Mouse (Mus musculus) thymus, adult 2 months (tissue): ENCODE measurements at regions not wholly inside any gene's neighbourhood (a gene's known extent, or its start where the extent isn't known, plus 50 kb on each side); places are given as distances from the start of the nearest gene placed in this dataset.

Source experiments
- DNase-seq: peaks from one replicate; pipeline ENCODE4 v3.0.0; 2021
- H3K27ac ChIP-seq: fragments of 200-500 bp; 2 replicates; pipeline ENCODE4 v1.5.1; 2012; ENCODE audit warnings: low read length, control low read depth; ENCODE audit not compliant: control insufficient read depth, insufficient read depth
- H3K27me3 ChIP-seq: fragments of 200-500 bp; 2 replicates; pipeline ENCODE4 v1.6.1; 2012; ENCODE audit warnings: mild to moderate bottlenecking, low read length, moderate library complexity, mixed read lengths; ENCODE audit not compliant: control insufficient read depth, insufficient read depth
- H3K36me3 ChIP-seq: fragments of 200-500 bp; 2 replicates; pipeline ENCODE4 v1.6.1; 2012; ENCODE audit warnings: mild to moderate bottlenecking, low read length, moderate library complexity; ENCODE audit not compliant: control insufficient read depth, insufficient read depth
- H3K4me1 ChIP-seq: fragments of 200-500 bp; replicated peaks from 2 replicates; pipeline ENCODE4 v1.6.1; 2012; ENCODE audit warnings: low read length; ENCODE audit not compliant: control insufficient read depth, insufficient read depth
- H3K4me3 ChIP-seq: fragments of 200-500 bp; 2 replicates; pipeline ENCODE4 v1.5.1; 2012; ENCODE audit warnings: mild to moderate bottlenecking, low read length, control low read depth, moderate library complexity; ENCODE audit not compliant: control insufficient read depth, insufficient read depth
- CTCF ChIP-seq: fragments of 200-500 bp; IDR thresholded peaks from 2 replicates; pipeline ENCODE4 v1.5.1; 2012; ENCODE audit warnings: mild to moderate bottlenecking, control low read depth, low read length, moderate library complexity, borderline replicate concordance; ENCODE audit not compliant: control insufficient read depth, poor library complexity, insufficient read depth; ENCODE audit errors: extremely low read depth
- POLR2A ChIP-seq: fragments of 200-500 bp; IDR thresholded peaks from 2 replicates; pipeline ENCODE4 v1.6.1; 2012; ENCODE audit warnings: mild to moderate bottlenecking, low read length, control low read depth, moderate library complexity; ENCODE audit not compliant: control insufficient read depth, poor library complexity, insufficient read depth; ENCODE audit errors: extremely low read depth
- WGBS: fragments of 180-500 bp; shearing (Covaris S2); methylation state at CpG from one replicate; pipeline ENCODE4 v1.1.7; 2018; 5-methylcytosine and 5-hydroxymethylcytosine counted together

GRCm38 (mm10) chr11:44153576-44153975, 246.3 kb upstream of the Il12b start:
- H3K27me3 ChIP-seq = no peaks in the 10 kb centered on the region
- 98% methylated on average over 3 of the region's 3 CpGs for WGBS

GRCm38 (mm10) chr11:44155591-44155990, 244.3 kb upstream of the Il12b start:
- Histone ChIP-seq H3K4me3 (no peak overlapping the region), H3K36me3 (no peaks in the 10 kb centered on the region), H3K27ac (no peak overlapping the region), H3K27me3 (no peaks in the 10 kb centered on the region), H3K4me1 (no peaks in the 10 kb centered on the region)
- no peak for DNase-seq
- WGBS = 94% methylated on average over 2 of the region's 2 CpGs
- TF ChIP-seq CTCF = no peak
- no peak for TF ChIP-seq POLR2A

More at GRCm38 (mm10) chr11:44153576-44153975, 246.3 kb upstream of the Il12b start:
- H3K36me3 ChIP-seq = no peaks in the 10 kb centered on the region
- no peak for DNase-seq
- H3K4me3 ChIP-seq = no peak overlapping the region
- TF ChIP-seq CTCF (no peak), POLR2A (no peak)
- H3K27ac ChIP-seq = no peak overlapping the region
- no peaks in the 10 kb centered on the region for H3K4me1 ChIP-seq

- H3K36me3 ChIP-seq = no peaks in the 10 kb centered on the region
- no peaks in the 10 kb centered on the region for H3K4me1 ChIP-seq
- H3K27ac ChIP-seq = no peak overlapping the region
- H3K4me3 ChIP-seq = no peak overlapping the region
- no peaks in the 10 kb centered on the region for H3K27me3 ChIP-seq
- no peak for TF ChIP-seq CTCF
- no peak for TF ChIP-seq POLR2A
- no peak for DNase-seq
- 93% methylated on average over 5 of the region's 5 CpGs for WGBS
Observed at GRCm38 (mm10) chr11:44156081-44156480, 243.8 kb upstream of the Il12b start.

GRCm38 (mm10) chr11:44156490-44157345, 243.1 kb upstream of the Il12b start:
- no peaks in the 10 kb centered on the region for H3K27me3 ChIP-seq
- no peaks in the 10 kb centered on the region for H3K36me3 ChIP-seq
- no peak for TF ChIP-seq CTCF
- TF ChIP-seq POLR2A = no peak
- no peak for DNase-seq
- no peaks in the 10 kb centered on the region for H3K4me1 ChIP-seq
- no peak overlapping the region for H3K27ac ChIP-seq
- H3K4me3 ChIP-seq = no peak overlapping the region
- 98% methylated on average over 3 of the region's 3 CpGs for WGBS

GRCm38 (mm10) chr11:44158236-44158635, 241.6 kb upstream of the Il12b start:
- no peaks in the 10 kb centered on the region for H3K36me3 ChIP-seq
- H3K27ac ChIP-seq = no peak overlapping the region
- DNase-seq = no peak
- no peak overlapping the region for H3K4me3 ChIP-seq
- H3K4me1 ChIP-seq = no peaks in the 10 kb centered on the region
- H3K27me3 ChIP-seq = no peaks in the 10 kb centered on the region
- WGBS = 93% methylated on average over 5 of the region's 5 CpGs
- no peak for TF ChIP-seq POLR2A
- TF ChIP-seq CTCF = no peak

DNA sequence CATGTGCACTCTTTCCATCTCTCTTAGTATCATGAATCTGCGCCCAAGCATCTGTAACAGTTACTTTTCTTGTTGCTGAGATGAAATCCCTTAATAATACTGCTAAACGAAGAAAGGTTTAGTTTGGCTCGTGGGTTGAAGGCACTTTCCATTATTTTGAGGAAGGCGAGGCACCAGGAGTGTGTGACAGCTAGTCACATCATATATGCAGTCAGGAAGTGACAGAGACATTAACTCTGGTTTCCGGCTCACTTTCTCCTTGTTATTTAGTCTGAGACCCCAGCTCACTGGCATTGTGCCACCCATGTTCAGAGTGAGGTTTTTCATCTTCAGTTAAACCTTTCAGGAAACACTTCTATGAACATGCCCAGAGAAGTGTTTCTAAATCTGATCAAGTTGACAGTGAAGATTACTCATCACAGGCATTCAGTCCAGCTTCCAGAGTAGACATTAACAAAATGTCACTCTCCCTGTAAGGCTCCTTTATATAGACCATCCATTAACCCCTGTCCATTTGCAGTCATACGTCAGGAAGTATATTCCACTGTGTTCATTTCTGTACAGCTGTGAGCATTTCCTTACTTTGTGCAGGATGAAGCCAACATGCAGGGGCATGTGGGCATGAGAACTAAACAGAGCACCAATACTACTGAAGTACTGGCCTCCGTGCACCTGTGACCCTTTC, 238.0 kb upstream of the Il12b start:
- Histone ChIP-seq H3K36me3 (no peaks in the 10 kb centered on the region), H3K27me3 (no peaks in the 10 kb centered on the region), H3K27ac (no peak overlapping the region), H3K4me1 (no peaks in the 10 kb centered on the region), H3K4me3 (no peak overlapping the region)
- no peak for DNase-seq
- WGBS = 33% methylated on average over 7 of the region's 7 CpGs
- TF ChIP-seq POLR2A = no peak
- no peak for TF ChIP-seq CTCF

DNA sequence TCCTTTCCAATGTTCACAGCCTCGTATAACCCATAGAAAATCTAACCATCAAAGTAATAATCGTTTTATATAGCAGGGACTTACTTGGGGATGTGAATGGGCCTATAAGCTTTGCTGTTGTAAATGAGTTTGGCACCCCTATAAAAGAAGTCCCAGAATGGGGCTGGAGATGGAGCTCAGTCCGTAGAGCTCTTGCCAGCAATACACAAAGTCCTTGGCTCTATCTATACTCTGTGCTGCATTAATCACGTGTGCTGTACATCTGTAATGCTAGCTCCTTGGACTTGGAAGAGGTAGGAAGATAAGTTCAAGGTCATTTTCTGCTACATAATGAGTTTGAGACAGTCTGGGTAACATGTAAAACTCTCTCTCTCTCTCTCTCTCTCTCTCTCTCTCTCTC, 236.8 kb upstream of the Il12b start:
- Histone ChIP-seq H3K4me3 (no peak overlapping the region), H3K27me3 (no peaks in the 10 kb centered on the region), H3K4me1 (no peaks in the 10 kb centered on the region), H3K27ac (no peak overlapping the region), H3K36me3 (no peaks in the 10 kb centered on the region)
- WGBS = 92% methylated on average over 4 of the region's 4 CpGs
- no peak for TF ChIP-seq POLR2A
- TF ChIP-seq CTCF = no peak
- no peak for DNase-seq
